Mouse (Mus musculus) kidney, postnatal 36 days (tissue): ENCODE results near the gene Ak4.
A peak's percentile ranks its signal among the peaks of the same experiment; 100 is the strongest.
"Not testable (repeated sequence)": the region's sequence is repeated elsewhere in the genome, so short reads cannot be mapped to it uniquely, and the experiment has no call there.

Experiments
- DNase-seq, 2 experiments: peaks; one replicate each; pipeline ENCODE4 v3.0.0; 2021 to 2022; ENCODE audit warnings: mixed read lengths in 2 of 2

Ak4 gene

DNA sequence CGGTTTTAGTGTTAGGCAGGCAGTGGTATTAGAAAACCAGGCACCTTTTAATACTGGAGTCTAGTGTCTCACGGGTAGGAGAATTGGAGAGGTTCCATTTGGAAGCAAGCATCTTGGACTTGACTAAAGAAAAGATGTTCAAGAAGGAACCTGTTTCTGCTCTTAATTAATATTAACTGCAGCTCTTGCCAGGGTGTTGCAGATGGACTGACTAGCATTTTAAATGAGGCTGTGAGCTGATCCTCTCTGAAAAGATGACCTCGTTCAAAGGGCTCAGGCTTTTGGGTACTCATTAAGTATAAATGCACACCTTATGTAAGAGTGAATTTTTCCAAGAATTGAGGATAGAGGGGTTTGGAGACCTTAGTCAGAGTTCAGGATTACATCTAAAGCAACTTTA, 5.4 kb downstream of the Ak4 start:
- peak in 1 of 2 experiments; percentile 84 for DNase-seq

DNA sequence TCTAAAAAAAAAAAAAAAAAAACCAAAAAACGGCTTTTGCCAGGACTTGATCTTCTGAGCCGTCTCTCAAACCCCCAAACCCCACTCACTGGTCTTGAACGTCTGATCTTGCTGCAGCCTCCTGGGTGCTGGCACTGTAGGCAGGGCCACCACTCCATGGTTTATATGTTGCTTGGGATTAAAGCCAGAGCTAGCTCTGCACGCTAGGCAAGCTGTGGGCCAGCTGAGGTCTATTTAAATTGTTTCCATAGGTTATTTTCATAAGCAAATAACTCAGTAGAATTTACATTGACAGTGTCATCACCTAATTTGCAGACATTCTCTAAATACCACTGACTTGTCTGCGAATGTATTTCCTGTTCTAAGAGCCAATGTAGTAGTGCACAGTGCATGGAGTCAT, 6.0 kb downstream of the Ak4 start:
- no peak for DNase-seq

DNA sequence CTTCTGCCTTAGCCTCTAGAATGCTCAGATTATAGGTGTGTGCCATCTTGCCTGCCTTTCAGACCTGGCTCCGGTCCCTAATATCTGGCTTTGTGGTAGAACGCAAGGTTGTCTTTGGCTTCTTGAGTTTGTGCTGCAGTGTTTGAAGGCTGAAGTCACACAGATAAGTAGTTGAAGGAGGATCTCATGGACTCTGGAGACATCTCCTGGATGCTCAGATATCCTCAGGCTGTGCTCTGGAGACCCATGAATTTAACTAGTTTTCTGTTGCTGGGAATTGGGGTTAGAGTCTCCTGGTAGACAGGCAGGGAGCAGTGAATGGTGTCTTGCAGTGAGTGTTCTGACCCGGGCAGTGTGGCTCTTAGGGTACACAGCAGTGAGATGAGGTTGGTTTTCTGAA, 6.6 kb downstream of the Ak4 start:
- no peak for DNase-seq

DNA sequence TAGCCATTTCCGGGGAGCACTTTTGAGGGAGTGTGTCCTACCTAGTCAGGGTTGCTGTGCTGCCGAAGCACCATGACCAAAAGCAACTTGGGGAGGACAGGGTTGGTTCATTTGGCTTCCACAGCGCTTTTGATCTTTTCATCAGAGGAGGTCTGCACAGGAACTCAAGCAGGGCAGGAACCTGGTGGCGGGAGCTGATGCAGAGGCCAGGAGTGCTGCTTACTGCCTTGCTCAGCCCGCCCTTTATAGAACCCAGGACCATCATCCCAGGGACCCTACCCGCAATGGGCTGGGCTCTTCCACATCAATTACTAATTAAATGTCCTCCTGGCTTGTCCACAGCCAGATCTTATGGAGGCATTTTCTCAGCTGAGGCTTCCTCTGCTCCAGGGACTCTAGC, 7.5 kb downstream of the Ak4 start:
- DNase-seq: peak; percentile 45 to 48

DNA sequence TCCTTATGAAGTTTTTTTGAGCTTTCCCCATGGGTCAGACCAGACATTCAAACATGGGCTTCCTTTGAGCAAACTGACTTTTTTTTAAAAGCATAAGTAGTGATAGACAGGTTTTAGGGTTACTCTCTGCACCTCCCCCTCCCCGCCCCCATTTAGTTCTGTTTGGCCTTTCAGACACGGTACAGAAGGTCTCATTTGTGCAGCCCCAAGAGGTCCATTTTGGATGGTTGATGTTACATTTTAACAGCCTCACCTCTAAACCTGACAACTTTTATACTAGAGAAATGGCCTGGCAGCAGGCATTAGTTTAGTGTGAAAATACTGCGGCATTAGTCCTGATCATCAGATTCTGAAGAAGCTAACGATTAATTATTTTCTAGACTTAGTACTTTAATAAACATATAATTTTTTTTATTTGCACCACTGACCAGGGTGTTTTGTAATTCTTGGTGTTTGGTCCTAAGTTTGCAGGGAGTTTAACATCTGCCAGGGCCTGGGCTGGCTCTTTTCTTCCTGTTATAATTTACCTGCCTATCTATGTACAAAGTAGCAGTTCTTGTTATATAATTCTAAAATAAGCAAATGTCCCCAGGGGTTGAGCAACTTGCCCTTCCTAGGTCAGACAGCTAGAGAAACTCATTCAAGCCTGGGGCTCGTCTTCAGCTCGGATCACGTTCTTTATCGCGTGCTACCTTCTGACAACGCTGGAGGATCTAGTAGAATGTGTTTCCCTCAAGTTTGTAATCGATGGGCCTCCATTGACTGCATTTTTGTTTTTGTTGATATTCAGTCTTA, 9.0 kb downstream of the Ak4 start:
- DNase-seq: peak; percentile 73 to 84

GRCm38 (mm10) chr4:101429073-101429472, 10.0 kb downstream of the Ak4 start:
- no peak for DNase-seq

- peak; percentile 45 to 64 for DNase-seq
These were observed 10.9 kb downstream of the Ak4 start for GRCm38 (mm10) chr4:101430000-101430399.

DNA sequence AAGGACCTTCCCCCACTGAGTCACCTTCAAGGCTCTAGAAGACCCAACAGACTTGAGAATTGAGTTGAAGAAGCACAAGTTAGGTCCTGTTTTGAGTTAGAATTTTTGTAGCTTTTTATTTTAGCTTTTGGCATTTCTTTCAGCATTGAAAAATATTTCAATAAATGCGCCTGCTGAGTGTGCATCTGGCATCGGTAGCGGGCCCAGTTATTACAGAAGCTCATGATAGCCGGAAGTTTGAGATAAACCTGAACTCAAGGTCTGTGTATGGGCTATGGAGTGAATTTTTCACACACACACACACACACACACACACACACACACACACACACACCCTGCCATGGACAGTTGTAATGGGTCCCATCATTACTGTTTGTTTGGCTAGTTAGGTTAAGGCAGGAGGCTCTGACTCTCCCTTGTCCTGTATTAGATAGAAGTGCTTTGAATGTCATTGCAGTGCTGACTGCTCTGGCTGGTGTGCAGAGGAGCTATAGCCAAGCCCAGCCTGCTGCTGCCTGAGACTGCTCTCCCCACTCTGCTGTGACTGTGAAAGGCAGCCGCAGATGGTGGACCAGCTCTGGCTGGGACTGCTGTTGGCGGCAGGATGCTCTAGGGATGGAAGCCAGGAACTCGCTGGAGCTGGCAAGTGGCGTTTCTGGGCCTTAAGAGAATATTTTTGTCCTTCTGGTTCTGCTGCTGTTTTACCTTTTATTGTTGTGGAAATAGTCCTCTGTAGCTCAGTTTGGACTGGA, 17.9 kb downstream of the Ak4 start:
- DNase-seq: no peak

- DNase-seq: no peak
These were observed 19.2 kb downstream of the Ak4 start for GRCm38 (mm10) chr4:101438271-101438670.

- peak; percentile 38 to 51 for DNase-seq
These were observed 20.8 kb downstream of the Ak4 start for GRCm38 (mm10) chr4:101439738-101440389.

DNA sequence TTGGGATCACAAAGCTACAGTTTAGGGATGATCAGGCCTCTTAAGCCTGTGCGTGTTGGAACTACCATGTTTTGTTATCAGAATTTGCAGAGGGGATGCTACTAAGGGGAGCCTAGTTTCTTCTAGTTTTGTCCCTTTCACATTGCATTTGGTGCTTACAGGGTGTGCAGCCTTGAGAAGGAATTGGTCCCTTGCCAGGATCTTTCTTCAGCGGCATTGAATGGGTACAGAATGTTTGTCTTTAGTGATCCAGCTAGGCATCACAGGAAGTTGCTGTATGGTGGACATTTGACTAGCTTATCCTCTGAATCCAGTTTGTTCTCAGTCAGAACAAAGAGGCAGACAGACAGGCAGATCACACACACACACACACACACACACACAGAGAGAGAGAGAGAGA, 23.7 kb downstream of the Ak4 start:
- no peak for DNase-seq

DNA sequence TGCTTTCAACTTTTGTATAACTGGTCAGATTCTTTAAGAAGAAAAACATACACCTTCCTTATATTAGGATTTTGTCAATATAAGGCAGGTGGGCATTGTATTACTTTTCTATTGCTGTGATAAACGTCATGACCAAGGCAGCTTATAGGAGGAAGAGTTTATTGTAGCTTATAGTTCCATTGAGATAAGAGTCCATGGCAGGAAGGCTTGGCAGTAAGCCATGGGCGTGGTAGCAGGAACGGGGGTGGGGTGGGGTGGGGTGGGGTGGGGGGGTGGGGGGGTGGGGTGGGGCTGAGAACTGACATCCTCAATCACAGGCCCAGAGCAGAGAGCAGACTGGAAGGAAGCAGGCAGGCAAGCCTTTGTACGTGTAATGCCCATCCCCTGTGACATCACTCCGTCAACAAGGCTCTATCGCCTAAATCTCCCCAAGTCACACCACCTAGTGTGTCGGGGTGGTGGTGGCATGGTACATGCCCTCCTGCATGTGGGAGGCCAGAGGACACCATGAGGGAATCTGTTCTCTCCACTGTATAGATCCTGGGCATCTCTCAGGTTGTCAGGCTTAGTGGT, 24.4 kb downstream of the Ak4 start:
- no peak for DNase-seq

DNA sequence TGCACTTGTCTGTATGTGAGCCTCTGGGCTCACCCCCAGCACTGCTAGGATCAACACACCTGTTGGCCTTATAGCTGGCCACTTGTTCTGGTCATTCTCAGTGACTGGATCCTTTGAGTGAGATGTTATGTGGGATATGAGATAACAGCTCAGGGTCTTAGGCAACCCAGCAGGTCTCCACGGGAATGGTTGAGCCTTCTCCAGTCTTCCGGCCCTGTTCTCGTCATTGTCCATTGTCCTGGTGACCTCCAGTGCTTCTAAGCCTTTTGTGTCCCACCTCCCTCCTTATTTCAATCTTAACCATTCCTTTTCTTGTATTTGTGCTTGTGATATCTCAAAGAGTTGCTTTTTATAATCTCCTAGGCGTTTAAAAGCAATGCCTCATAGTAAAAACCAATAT, 26.6 kb downstream of the Ak4 start:
- no peak for DNase-seq

DNA sequence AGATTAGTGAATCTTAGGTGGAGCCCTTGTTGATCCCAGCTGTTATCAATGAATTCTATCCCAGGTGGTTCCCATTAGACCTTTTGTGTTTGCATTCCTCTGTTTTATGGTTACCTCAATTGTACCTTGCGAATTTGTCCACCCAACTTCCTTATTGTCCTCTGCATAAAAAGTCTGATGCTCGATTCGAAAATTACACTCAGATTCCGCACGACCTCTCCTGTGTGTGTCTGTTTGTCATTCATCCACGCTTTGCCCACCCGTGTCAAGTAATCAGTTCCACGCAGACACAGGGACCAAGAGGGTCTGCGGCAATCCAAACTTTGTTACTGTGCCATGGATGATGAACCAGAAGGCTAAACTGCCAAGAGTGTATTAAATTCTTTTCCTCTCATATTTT, 27.5 kb downstream of the Ak4 start:
- DNase-seq: not testable (repeated sequence)

GRCm38 (mm10) chr4:101448701-101449100, 29.6 kb downstream of the Ak4 start:
- peak; percentile 43 for DNase-seq

GRCm38 (mm10) chr4:101449344-101449743, 30.3 kb downstream of the Ak4 start:
- no peak for DNase-seq

DNA sequence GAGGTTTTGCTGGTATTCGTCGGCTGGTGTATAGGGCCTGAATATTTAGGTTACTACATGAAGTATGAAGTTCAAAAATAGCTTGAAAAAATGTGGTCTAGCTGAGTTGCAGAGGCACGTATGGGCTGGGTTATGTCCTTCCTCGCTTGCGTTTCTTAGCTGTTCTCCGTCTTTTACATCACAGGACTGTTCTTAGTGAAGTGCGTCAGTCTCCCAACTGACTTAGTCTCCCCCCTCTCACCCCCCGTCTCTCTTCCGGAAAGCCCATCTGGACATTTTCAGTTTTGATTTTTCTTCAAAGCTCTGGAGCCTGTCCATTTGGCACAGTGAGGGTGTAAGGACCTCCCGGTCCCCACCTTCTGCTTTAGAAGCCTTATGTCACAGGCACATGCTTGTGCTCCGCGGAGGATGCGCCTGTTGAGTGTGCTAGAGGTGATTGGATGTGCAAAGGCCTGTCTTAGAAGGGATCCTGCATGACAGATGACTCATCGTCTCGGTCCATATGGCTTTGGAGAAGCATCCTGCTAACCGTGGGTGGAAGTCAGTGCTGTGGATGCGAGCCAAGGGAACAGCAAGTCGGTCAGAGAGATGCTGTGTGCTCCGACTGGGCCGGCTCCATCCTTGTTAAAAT, 31.2 kb downstream of the Ak4 start:
- no peak for DNase-seq

GRCm38 (mm10) chr4:101451089-101451488, 32.0 kb downstream of the Ak4 start:
- DNase-seq: no peak

- DNase-seq: no peak
These were observed 33.8 kb downstream of the Ak4 start for GRCm38 (mm10) chr4:101452829-101453228.

DNA sequence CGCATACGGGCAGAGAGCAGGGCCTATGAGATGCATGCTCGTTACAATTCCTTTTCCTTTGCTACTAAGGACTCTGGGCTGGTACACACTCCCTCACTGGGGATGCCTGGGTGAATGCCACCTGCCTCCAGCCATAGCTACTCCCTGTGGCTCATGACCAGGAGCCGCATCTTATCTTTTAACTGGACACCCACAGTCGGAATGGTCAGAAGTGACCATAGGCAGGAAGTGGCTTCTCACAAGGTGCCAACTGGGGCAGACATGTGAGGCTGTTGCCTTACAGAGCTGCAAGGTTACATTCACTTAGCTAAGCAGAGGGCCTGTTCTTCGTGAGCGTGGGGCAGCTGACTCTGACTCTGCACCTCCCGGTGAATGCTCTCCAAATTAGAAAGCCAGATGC, 38.1 kb downstream of the Ak4 start:
- no peak for DNase-seq

DNA sequence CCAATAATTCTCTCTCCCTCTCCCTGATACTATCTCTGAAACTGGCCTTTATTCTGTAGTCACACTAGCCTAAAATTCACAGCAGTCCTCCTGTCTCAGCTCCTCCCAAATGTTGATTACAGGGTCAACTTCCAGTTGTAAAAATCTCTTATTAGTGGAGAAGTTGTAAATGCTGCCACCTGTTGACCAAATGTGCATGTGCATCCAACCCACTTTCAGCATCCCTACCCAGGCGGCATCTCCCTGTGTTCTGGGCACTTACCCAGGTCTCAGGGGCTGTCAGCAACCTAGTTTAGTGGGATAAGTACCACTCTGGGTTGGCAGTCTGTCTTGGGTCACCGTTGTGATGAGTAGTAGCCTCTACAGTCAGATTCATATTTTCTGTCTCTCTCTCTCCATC, 39.3 kb downstream of the Ak4 start:
- peak; percentile 42 to 66 for DNase-seq

GRCm38 (mm10) chr4:101459358-101459757, 40.3 kb downstream of the Ak4 start:
- no peak for DNase-seq

DNA sequence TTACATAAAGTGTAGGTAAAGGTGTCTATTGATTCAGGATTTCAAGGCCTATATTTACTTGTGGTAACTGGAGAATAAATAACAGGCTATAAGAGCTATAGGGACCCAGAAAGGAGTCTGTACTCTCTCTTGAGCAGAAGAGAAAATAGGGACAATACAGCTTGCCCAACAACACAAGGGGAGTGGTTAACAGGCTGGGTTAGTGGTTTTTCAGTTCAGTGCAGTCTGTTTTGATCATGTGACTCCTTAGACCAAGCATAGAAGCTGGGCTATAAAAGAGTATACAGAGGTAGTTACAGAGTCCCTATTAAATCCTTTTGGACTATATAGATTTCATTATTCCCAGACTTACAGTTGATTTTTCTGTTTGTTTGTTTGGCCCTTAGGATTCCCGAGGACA, 41.0 kb downstream of the Ak4 start:
- no peak for DNase-seq
